Mouse (Mus musculus): ENCODE measurements at regions not wholly inside any gene's neighbourhood (a gene's known extent, or its start where the extent isn't known, plus 50 kb on each side); places are given as distances from the start of the nearest gene placed in this dataset.

DNA sequence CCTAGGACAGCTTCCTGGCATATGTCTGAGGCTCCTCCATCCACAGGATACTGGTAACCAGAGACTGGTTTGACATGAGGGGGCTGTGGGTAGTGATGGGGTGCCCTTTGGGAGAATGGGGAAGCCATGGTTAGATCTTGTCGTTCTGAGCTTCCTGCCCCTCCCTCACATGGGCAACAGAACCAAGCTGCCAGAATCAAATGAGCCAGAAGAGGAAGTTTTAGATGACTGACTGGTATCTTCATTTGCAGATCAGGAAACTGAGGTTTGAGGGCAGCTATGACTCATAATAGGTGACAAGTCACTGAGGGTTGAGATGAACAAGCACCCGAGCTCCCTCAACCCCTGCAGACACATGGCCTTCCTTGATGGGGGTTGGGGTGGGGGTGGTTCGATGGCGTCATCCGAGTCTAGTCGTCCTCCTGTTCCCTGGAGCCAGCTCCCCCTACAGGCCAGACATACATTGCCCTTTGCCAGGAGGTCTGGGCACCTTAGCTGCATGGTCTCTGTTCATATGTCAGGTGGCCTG, 204.7 kb downstream of the Uaca start:
- no peaks in the 10 kb centered on the region for H3K4me1 ChIP-seq (replicated peaks)
- H3K4me2 ChIP-seq: no peak overlapping the region
- no peaks in the 10 kb centered on the region for H3K9me3 ChIP-seq
- no peak overlapping the region for H3K4me3 ChIP-seq
- H3K9ac ChIP-seq: no peak overlapping the region
- no peak for ATAC-seq (ENCODE audit: low FRiP score, low read depth)
- no peaks in the 10 kb centered on the region for H3K27me3 ChIP-seq
- H3K36me3 ChIP-seq: no peaks in the 10 kb centered on the region
- WGBS: 55% methylated on average over 6 of the region's 6 CpGs
- H3K27ac ChIP-seq (replicated peaks): no peak overlapping the region

DNA sequence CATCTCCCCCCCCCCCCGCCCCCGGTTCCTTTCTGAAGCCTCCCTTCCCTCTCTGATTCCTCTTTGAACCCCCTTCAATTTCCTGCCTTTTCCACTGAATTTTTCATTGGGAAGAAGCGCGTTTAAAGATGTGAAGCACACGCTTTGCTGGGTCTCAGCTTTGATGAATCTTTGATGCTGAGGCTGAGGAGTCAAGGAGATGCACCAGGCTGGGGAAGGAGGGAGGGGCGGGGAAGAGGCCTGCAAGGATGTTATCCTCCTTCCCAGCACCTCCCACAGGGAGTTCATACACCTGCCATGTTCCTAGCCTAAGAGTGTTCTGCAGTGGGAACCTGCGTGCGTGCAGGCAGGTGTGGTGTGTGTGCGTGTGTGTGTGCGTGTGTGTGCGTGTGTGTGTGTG, 205.9 kb downstream of the Uaca start:
- H3K4me1 ChIP-seq (replicated peaks): no peaks in the 10 kb centered on the region
- no peaks in the 10 kb centered on the region for H3K27me3 ChIP-seq
- 88% methylated on average over 10 of the region's 11 CpGs for WGBS
- no peaks in the 10 kb centered on the region for H3K9me3 ChIP-seq
- no peak overlapping the region for H3K9ac ChIP-seq
- no peaks in the 10 kb centered on the region for H3K36me3 ChIP-seq
- H3K4me3 ChIP-seq: no peak overlapping the region
- ATAC-seq (ENCODE audit: low FRiP score, low read depth): no peak
- no peak overlapping the region for H3K4me2 ChIP-seq
- no peak overlapping the region for H3K27ac ChIP-seq (replicated peaks)

DNA sequence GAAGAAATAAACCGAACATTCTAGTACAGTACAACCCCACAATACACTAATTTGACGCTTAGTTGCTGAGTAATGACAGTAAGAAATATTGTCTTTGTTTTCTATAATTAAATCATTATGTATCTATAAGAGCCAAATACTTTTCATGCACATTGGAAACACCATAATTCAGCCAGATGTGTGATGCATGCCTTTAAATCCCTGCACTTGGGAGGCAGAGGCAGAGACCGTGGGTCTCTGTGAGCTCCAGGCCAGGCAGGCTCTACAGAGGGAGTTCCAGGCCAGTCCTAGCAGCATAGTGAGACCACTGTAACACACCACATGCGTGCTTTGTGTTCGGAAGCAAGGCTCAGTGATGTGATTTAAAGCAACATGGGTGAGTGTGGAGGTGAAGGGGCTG, 208.2 kb downstream of the Uaca start:
- no peak for ATAC-seq (ENCODE audit: low FRiP score, low read depth)
- H3K4me1 ChIP-seq (replicated peaks): no peaks in the 10 kb centered on the region
- no peak overlapping the region for H3K4me2 ChIP-seq
- H3K27ac ChIP-seq (replicated peaks): no peak overlapping the region
- no peaks in the 10 kb centered on the region for H3K36me3 ChIP-seq
- H3K9me3 ChIP-seq: no peaks in the 10 kb centered on the region
- H3K9ac ChIP-seq: no peak overlapping the region
- no peaks in the 10 kb centered on the region for H3K27me3 ChIP-seq
- 86% methylated on average over 5 of the region's 5 CpGs for WGBS
- H3K4me3 ChIP-seq: no peak overlapping the region

DNA sequence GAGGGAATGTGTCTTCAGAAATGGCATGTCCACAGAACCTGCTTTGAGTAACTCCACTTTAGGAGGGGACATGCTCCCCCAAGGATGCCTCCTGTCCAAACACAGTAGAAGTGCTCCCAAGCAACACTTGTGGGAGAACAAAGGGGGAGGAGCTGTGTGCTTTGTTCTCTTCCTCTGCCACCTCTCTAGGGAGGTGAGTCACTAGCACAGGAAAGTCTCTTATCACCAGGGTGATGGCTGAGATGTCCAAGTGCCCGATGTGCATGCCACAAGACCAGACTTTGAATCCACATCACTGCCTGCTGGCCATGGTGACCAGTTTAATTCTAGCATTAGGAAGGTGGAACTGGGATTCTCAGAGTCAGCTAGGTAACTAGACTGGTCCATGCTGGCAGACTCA, 214.1 kb downstream of the Uaca start:
- Histone ChIP-seq H3K36me3 (no peaks in the 10 kb centered on the region), H3K27ac (replicated peaks) (no peak overlapping the region), H3K27me3 (no peaks in the 10 kb centered on the region), H3K4me2 (no peak overlapping the region), H3K4me3 (no peak overlapping the region), H3K4me1 (replicated peaks) (no peaks in the 10 kb centered on the region), H3K9ac (no peak overlapping the region), H3K9me3 (no peaks in the 10 kb centered on the region)
- WGBS: 80% methylated on average over 1 of the region's 1 CpGs
- ATAC-seq (ENCODE audit: low FRiP score, low read depth): no peak

DNA sequence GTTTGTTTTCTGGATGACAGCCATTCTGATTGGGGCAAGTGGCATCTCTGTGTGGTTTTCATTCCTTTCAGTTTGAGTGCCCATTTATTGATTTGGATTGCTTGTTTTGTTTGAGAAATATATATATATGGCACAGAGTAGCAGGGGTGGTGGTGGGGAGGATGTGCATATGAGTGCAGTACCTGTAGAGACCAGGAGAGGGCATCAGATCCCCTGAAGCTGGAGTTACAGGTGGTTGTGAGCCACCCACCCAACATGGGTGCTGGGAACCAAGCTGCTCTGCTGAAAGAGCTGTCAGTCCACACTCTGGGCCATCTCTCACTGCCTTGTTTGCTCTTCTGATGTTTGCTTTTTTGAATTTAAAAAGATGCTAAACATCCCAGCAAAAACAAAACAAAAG, 216.7 kb downstream of the Uaca start:
- H3K9me3 ChIP-seq: no peaks in the 10 kb centered on the region
- no peak overlapping the region for H3K27ac ChIP-seq (replicated peaks)
- no peak overlapping the region for H3K4me2 ChIP-seq
- H3K27me3 ChIP-seq: no peaks in the 10 kb centered on the region
- no peak for ATAC-seq (ENCODE audit: low FRiP score, low read depth)
- H3K9ac ChIP-seq: no peak overlapping the region
- no peak overlapping the region for H3K4me3 ChIP-seq
- H3K4me1 ChIP-seq (replicated peaks): no peaks in the 10 kb centered on the region
- H3K36me3 ChIP-seq: no peaks in the 10 kb centered on the region

DNA sequence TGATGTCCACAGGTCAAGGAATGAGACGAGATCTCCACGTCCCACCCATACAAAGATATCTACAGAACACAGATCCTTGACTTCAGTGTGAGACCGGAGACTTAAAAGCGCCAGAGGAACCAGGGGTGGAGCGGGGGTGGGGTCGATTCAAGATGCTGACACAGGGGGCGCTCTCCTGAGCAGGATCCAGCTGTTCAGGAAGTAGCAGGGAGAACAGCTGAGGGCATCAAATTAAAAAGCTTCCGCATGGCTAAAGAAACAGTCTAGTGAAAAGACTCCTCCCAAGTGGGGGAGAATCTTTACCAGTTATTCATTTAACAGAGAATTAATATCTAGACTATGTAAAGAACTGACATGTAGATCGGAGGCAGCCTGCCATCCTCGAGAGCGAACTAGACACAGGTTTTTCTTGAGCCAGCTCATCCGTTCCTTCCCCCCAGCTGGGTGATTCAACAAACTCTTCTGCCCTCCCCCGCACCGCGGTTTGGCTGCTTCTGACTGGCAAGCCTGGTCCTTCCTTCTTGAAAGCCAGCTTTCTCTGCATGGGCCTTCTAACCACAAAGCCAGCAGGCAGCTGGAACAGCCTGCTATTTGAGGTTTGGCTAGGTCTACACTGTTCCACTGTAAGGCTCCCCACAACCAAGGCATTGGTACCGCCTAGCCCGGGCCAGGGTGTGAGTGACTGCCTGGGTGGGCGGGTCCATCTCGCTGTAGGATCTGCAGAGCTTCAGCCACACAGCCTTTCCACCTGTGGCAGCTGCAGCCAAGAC, 218.6 kb downstream of the Uaca start:
- no peak overlapping the region for H3K4me3 ChIP-seq
- H3K9ac ChIP-seq: no peak overlapping the region
- H3K9me3 ChIP-seq: no peaks in the 10 kb centered on the region
- H3K27ac ChIP-seq (replicated peaks): no peak overlapping the region
- no peaks in the 10 kb centered on the region for H3K4me1 ChIP-seq (replicated peaks)
- H3K27me3 ChIP-seq: no peaks in the 10 kb centered on the region
- ATAC-seq (ENCODE audit: low FRiP score, low read depth): no peak
- no peak overlapping the region for H3K4me2 ChIP-seq
- H3K36me3 ChIP-seq: no peaks in the 10 kb centered on the region
- 66% methylated on average over 19 of the region's 19 CpGs for WGBS

DNA sequence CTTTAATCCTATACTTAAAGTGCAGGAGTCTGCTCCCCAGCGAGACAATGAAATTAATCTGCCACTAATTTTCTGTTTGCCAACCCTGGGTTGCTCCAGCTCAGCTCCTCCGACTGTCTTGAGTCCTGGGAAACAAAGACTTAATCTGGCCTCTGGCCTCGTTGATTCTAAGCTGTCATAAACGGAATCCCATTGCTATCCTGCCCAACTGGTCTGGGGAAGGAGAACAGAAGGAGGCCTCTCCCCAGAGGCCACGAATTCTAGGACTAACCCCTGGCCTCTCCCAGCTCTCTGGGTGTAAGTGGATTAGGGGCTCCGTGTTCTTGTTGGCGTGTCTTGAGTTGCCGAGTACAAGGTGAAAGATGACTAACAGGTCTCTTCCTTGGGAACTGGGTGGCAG, 219.8 kb downstream of the Uaca start:
- no peak for ATAC-seq (ENCODE audit: low FRiP score, low read depth)
- H3K27ac ChIP-seq (replicated peaks): no peak overlapping the region
- H3K36me3 ChIP-seq: no peaks in the 10 kb centered on the region
- no peak overlapping the region for H3K4me3 ChIP-seq
- H3K4me1 ChIP-seq (replicated peaks): no peaks in the 10 kb centered on the region
- WGBS: 73% methylated on average over 8 of the region's 8 CpGs
- no peaks in the 10 kb centered on the region for H3K9me3 ChIP-seq
- H3K4me2 ChIP-seq: no peak overlapping the region
- no peaks in the 10 kb centered on the region for H3K27me3 ChIP-seq
- H3K9ac ChIP-seq: no peak overlapping the region

DNA sequence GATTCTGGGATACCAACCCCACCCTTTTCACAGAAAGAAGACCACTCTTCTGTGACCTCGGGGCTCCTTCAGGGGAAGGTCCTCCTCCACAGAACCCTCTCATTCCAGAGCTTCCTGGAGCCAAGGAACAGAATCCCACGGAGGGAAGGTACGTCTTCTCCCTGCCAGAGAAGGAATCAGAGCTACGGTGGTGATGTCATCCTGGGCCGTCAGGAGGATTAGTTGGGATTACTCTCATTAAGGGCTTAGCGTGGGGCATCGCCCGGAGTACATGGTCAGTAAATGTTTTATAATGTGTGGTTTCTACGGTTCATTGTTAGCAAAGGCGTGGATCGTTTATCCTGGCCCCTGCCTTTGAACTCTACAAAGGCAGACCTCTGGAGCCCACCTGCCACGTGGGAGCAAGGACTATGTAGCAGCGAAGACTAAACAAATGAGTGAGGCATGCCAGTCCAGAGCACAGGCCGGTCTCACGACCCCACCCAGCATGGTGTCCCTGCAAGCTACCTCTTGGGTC, 221.1 kb downstream of the Uaca start:
- Histone ChIP-seq H3K27me3 (no peaks in the 10 kb centered on the region), H3K9ac (no peak overlapping the region), H3K36me3 (no peaks in the 10 kb centered on the region), H3K4me2 (no peak overlapping the region), H3K4me1 (replicated peaks) (no peaks in the 10 kb centered on the region), H3K9me3 (no peaks in the 10 kb centered on the region), H3K27ac (replicated peaks) (no peak overlapping the region), H3K4me3 (no peak overlapping the region)
- WGBS: 63% methylated on average over 15 of the region's 15 CpGs
- no peak for ATAC-seq (ENCODE audit: low FRiP score, low read depth)

DNA sequence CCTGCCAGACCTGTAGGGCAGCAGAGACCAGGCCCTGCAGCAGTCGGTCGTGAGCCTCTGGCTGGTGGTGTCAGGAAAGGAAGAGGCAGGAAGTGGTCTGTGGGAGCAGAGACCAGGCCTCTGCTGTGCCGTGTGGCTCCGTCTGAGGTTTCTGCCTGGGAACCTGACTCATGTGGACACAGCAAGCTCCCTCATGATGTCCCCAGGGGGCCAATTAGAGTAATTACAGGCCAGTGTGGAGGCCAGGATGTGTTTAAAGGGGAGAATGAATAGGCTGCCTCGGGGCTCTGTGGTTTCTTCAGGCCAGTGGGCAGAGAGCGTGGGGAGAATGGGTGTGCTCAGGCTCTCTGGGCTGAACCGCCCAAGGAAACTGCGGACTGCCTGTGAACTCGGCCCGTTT, 222.3 kb downstream of the Uaca start:
- ATAC-seq (ENCODE audit: low FRiP score, low read depth): no peak
- Histone ChIP-seq H3K9ac (no peak overlapping the region), H3K4me2 (no peak overlapping the region), H3K4me1 (replicated peaks) (no peaks in the 10 kb centered on the region), H3K27ac (replicated peaks) (no peak overlapping the region), H3K27me3 (no peaks in the 10 kb centered on the region), H3K4me3 (no peak overlapping the region), H3K36me3 (no peaks in the 10 kb centered on the region), H3K9me3 (no peaks in the 10 kb centered on the region)
- 49% methylated on average over 10 of the region's 10 CpGs for WGBS

DNA sequence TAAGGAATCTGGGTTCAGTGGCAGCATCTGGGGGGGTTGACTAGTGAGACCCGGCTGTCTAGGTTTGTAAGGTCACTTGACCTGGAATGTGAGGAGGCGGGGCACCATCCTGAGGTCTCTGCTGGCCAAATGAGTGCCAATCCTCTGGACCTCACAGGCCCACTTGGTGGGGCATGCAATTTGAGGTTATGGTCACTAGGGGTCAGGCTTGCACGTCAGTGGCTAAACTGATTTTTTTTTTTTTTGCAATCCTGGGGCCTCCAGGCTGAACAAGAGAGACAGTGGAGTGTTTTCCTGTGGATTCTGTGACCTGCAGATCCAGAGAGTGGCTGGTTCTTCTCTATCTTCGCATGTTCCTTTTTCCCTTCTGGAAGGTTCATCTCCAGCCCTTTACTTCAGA, 225.6 kb downstream of the Uaca start:
- Histone ChIP-seq H3K9ac (no peak overlapping the region), H3K9me3 (no peaks in the 10 kb centered on the region), H3K4me2 (no peak overlapping the region), H3K4me1 (replicated peaks) (no peaks in the 10 kb centered on the region), H3K36me3 (no peaks in the 10 kb centered on the region), H3K27me3 (no peaks in the 10 kb centered on the region), H3K4me3 (no peak overlapping the region), H3K27ac (replicated peaks) (no peak overlapping the region)
- no peak for ATAC-seq (ENCODE audit: low FRiP score, low read depth)
- 71% methylated on average over 4 of the region's 4 CpGs for WGBS

DNA sequence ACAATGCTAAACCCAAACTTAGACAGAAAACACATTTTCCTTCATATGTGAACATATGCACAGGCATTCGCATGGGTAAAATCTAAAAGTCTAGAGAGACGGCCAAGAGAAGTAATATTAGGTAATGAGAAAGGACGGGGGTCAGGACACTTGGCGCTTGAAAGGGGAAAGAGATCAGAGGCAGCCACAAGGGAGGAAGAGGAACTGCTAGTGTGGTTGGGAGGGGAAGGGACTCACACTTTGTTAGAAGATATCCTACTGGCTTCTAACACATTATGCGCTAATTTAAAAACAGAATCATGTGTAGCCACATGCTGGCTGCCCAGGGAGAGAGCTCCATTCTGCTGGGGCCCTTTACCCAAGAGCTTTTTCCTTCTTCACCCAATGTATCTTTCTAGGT, 227.5 kb downstream of the Uaca start:
- Histone ChIP-seq H3K9me3 (no peaks in the 10 kb centered on the region), H3K4me3 (no peak overlapping the region), H3K4me1 (replicated peaks) (no peaks in the 10 kb centered on the region), H3K27me3 (0 out of 2 replicates have a peak, but pooled peaks cover 2% of the 10 kb centered on the region), H3K4me2 (no peak overlapping the region), H3K36me3 (no peaks in the 10 kb centered on the region), H3K27ac (replicated peaks) (no peak overlapping the region), H3K9ac (no peak overlapping the region)
- no peak for ATAC-seq (ENCODE audit: low FRiP score, low read depth)
- WGBS: 86% methylated on average over 5 of the region's 5 CpGs

DNA sequence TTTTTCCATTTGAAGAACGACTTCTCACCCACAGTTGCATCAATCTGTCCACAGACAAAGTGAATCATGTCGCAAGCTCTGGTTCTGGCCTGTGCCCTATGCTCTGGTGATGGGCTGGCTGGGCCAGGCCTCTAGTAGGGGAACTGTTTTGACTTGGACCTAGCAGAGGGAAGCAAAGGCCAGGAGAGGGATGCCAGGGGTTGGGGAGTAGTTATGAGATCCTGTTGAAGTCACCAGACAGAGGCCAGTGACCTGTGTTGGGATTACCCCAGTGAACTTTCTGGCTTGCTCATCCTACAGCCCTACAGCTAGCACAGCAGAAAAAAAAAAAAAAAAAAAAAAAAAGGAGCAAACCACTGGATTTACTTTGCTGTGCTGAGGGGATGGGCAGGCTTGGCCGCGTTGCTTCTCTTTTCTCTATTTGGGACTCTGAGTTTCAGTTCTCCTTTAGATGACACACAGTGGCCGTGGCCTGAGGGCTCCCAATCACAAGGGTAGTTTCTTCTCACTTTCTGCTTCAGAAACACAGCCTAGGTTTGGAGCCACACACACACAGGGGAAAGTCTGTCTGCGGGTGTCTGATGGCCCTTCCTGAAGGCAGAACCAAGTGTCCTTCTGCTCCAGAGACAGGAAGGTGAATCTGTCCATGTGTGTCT, 228.2 kb downstream of the Uaca start:
- no peaks in the 10 kb centered on the region for H3K36me3 ChIP-seq
- ATAC-seq (ENCODE audit: low FRiP score, low read depth): no peak
- no peaks in the 10 kb centered on the region for H3K9me3 ChIP-seq
- no peak overlapping the region for H3K9ac ChIP-seq
- H3K4me2 ChIP-seq: no peak overlapping the region
- 80% methylated on average over 6 of the region's 6 CpGs for WGBS
- H3K4me3 ChIP-seq: no peak overlapping the region
- H3K27ac ChIP-seq (replicated peaks): no peak overlapping the region
- H3K27me3 ChIP-seq: 0 out of 2 replicates have a peak, but pooled peaks cover 2% of the 10 kb centered on the region
- no peaks in the 10 kb centered on the region for H3K4me1 ChIP-seq (replicated peaks)

All from hindbrain, embryonic 15.5 days (tissue).